Mouse (Mus musculus) B cell, adult 2 months (primary cell): Measurements from ENCODE around the gene Aqr.
A peak's percentile ranks its signal among the peaks of the same experiment; 100 is the strongest.
"Not testable (repeated sequence)": the region's sequence is repeated elsewhere in the genome, so short reads cannot be mapped to it uniquely, and the experiment has no call there.

ENCODE experiments used
- DNase-seq, 2 experiments: peaks; one replicate each; pipeline ENCODE4 v3.0.0; 2022

The Aqr gene

GRCm38 (mm10) chr2:114186924-114187323, at the start of gene Aqr:
Gene Aqr (minus strand): TSS chr2:114187024.
- not testable (repeated sequence) for DNase-seq

GRCm38 (mm10) chr2:114236566-114236965, 49.7 kb upstream of the Aqr start:
- DNase-seq = no peak

- DNase-seq = no peak
Measured at GRCm38 (mm10) chr2:114235584-114235983, 48.8 kb upstream of the Aqr start.

- DNase-seq = no peak
Measured at GRCm38 (mm10) chr2:114231248-114231647, 44.4 kb upstream of the Aqr start.

- no peak for DNase-seq
Measured at GRCm38 (mm10) chr2:114228672-114229071, 41.8 kb upstream of the Aqr start.

- DNase-seq = no peak
Measured at GRCm38 (mm10) chr2:114205036-114205435, 18.2 kb upstream of the Aqr start.

GRCm38 (mm10) chr2:114201574-114201973, 14.8 kb upstream of the Aqr start:
- DNase-seq = no peak

- DNase-seq = peak; percentile 78 to 81
Measured at GRCm38 (mm10) chr2:114200932-114201559, 14.2 kb upstream of the Aqr start, which contains the start of gene Zfp770. Gene Zfp770 (minus strand): TSS chr2:114201469.

- no peak for DNase-seq
Measured at GRCm38 (mm10) chr2:114196421-114196820, 9.6 kb upstream of the Aqr start.

- no peak for DNase-seq
Measured at GRCm38 (mm10) chr2:114177802-114178733, 8.8 kb downstream of the Aqr start.

GRCm38 (mm10) chr2:114174651-114175484, 12.0 kb downstream of the Aqr start:
- peak; percentile 84 for DNase-seq

GRCm38 (mm10) chr2:114173248-114173647, 13.6 kb downstream of the Aqr start:
- no peak for DNase-seq

- DNase-seq = no peak
Measured at GRCm38 (mm10) chr2:114167837-114168236, 19.0 kb downstream of the Aqr start.

- DNase-seq = no peak
Measured at GRCm38 (mm10) chr2:114161978-114162377, 24.8 kb downstream of the Aqr start.

GRCm38 (mm10) chr2:114157345-114157744, 29.5 kb downstream of the Aqr start:
- no peak for DNase-seq

GRCm38 (mm10) chr2:114156639-114157038, 30.2 kb downstream of the Aqr start:
- DNase-seq = no peak

GRCm38 (mm10) chr2:114153247-114153646, 33.6 kb downstream of the Aqr start:
- no peak for DNase-seq

GRCm38 (mm10) chr2:114146864-114147458, 39.9 kb downstream of the Aqr start:
- no peak for DNase-seq

- DNase-seq = peak; percentile 54 to 56
Measured at GRCm38 (mm10) chr2:114145315-114145801, 41.5 kb downstream of the Aqr start.

GRCm38 (mm10) chr2:114144915-114145314, 41.9 kb downstream of the Aqr start:
- DNase-seq = no peak

GRCm38 (mm10) chr2:114143842-114144241, 43.0 kb downstream of the Aqr start:
- DNase-seq = no peak

- no peak for DNase-seq
Measured at GRCm38 (mm10) chr2:114136755-114137154, 50.1 kb downstream of the Aqr start.
